Mouse (Mus musculus) testis, adult 2 months (tissue): ENCODE measurements around the gene Gap43. TPM values are rescaled to one million over a fixed set of nuclear protein-coding genes. Genes with fewer than 3 reads are reported as not detected.
"Not testable (repeated sequence)": the region's sequence is repeated elsewhere in the genome, so short reads cannot be mapped to it uniquely, and the experiment has no call there.

Experiments used
- H3K27ac ChIP-seq: fragments of 200-500 bp; 2 replicates; pipeline ENCODE4 v1.5.1; 2012; ENCODE audit warnings: low read depth, low read length; ENCODE audit not compliant: control insufficient read depth, insufficient read depth
- H3K27me3 ChIP-seq: fragments of 200-500 bp; 2 replicates; pipeline ENCODE4 v1.6.1; 2012; ENCODE audit warnings: mild to moderate bottlenecking, low read length, moderate library complexity; ENCODE audit not compliant: control insufficient read depth, insufficient read depth
- H3K36me3 ChIP-seq: fragments of 200-500 bp; 2 replicates; pipeline ENCODE4 v1.6.1; 2012; ENCODE audit warnings: mild to moderate bottlenecking, low read length; ENCODE audit not compliant: control insufficient read depth, insufficient read depth
- H3K4me1 ChIP-seq: fragments of 200-500 bp; 2 replicates; pipeline ENCODE4 v1.6.1; 2012; ENCODE audit warnings: low read length; ENCODE audit not compliant: control insufficient read depth, insufficient read depth
- H3K4me3 ChIP-seq: fragments of 200-500 bp; 2 replicates; pipeline ENCODE4 v1.5.1; 2012; ENCODE audit warnings: low read depth, mild to moderate bottlenecking, low read length, moderate library complexity, mixed read lengths; ENCODE audit not compliant: control insufficient read depth
- CTCF ChIP-seq: fragments of 200-500 bp; IDR thresholded peaks from 2 replicates; pipeline ENCODE4 v1.5.1; 2012; ENCODE audit warnings: low read depth, mild to moderate bottlenecking, inconsistent platforms, low read length, moderate library complexity; ENCODE audit not compliant: control insufficient read depth, insufficient read depth, insufficient replicate concordance
- POLR2A ChIP-seq: fragments of 200-500 bp; IDR thresholded peaks from 2 replicates; pipeline ENCODE4 v1.6.1; 2012; ENCODE audit warnings: low read depth, mild to moderate bottlenecking, inconsistent platforms, low read length, moderate library complexity; ENCODE audit not compliant: control insufficient read depth
- polyA plus RNA-seq: library from polyadenylated mRNA; depleted of rRNA; stranded (reverse); fragments of >200 nt; gene quantifications from 2 replicates; pipeline ENCODE4 v1.2.3, GENCODE M21; 2012

Gap43 gene
- polyA plus RNA-seq, 1 experiment, result 0.35 TPM

- TF ChIP-seq POLR2A (no peak), CTCF (no peak)
- no peak overlapping the region for H3K4me3 ChIP-seq
- H3K36me3 ChIP-seq, result no peaks in the 10 kb centered on the region
- H3K27me3 ChIP-seq, result no peaks in the 10 kb centered on the region
- H3K4me1 ChIP-seq, result no peaks in the 10 kb centered on the region
- no peak overlapping the region for H3K27ac ChIP-seq
Observed at GRCm38 (mm10) chr16:42350076-42350475, 9.6 kb upstream of the Gap43 start.

GRCm38 (mm10) chr16:42340865-42341264, 414 bp upstream of the Gap43 start:
- H3K27me3 ChIP-seq, H3K4me3 ChIP-seq, H3K36me3 ChIP-seq, H3K27ac ChIP-seq, H3K4me1 ChIP-seq: not testable (repeated sequence)

- H3K27ac ChIP-seq, result no peak overlapping the region
- no peaks in the 10 kb centered on the region; the same call in 1 of the 2 replicates for H3K4me1 ChIP-seq
- H3K27me3 ChIP-seq, result no peaks in the 10 kb centered on the region
Observed at GRCm38 (mm10) chr16:42339512-42339911, 939 bp downstream of the Gap43 start.

GRCm38 (mm10) chr16:42338987-42339386, 1.5 kb downstream of the Gap43 start:
- Histone ChIP-seq H3K4me1 (no peaks in the 10 kb centered on the region; the same call in 1 of the 2 replicates), H3K4me3 (no peak overlapping the region), H3K36me3 (no peaks in the 10 kb centered on the region), H3K27me3 (no peaks in the 10 kb centered on the region), H3K27ac (no peak overlapping the region)
- TF ChIP-seq POLR2A, result no peak
- no peak for TF ChIP-seq CTCF

More at GRCm38 (mm10) chr16:42339512-42339911, 939 bp downstream of the Gap43 start:
- Histone ChIP-seq H3K36me3 (no peaks in the 10 kb centered on the region), H3K4me3 (no peak overlapping the region)
- TF ChIP-seq CTCF (no peak), POLR2A (no peak)

- no peak overlapping the region for H3K4me3 ChIP-seq
- H3K36me3 ChIP-seq, result no peaks in the 10 kb centered on the region
- H3K4me1 ChIP-seq, result no peaks in the 10 kb centered on the region; the same call in 1 of the 2 replicates
- TF ChIP-seq CTCF (no peak), POLR2A (no peak)
- H3K27ac ChIP-seq, result no peak overlapping the region
- H3K27me3 ChIP-seq, result no peaks in the 10 kb centered on the region
Observed at GRCm38 (mm10) chr16:42338342-42338741, 2.1 kb downstream of the Gap43 start.

GRCm38 (mm10) chr16:42337663-42338062, 2.8 kb downstream of the Gap43 start:
- Histone ChIP-seq H3K4me3 (no peak overlapping the region), H3K27ac (no peak overlapping the region), H3K36me3 (no peaks in the 10 kb centered on the region), H3K4me1 (no peaks in the 10 kb centered on the region; the same call in 1 of the 2 replicates), H3K27me3 (no peaks in the 10 kb centered on the region)
- no peak for TF ChIP-seq POLR2A
- TF ChIP-seq CTCF, result no peak

GRCm38 (mm10) chr16:42336610-42337009, 3.8 kb downstream of the Gap43 start:
- Histone ChIP-seq H3K4me3 (no peak overlapping the region), H3K27ac (no peak overlapping the region), H3K36me3 (no peaks in the 10 kb centered on the region), H3K4me1 (no peaks in the 10 kb centered on the region; the same call in 1 of the 2 replicates), H3K27me3 (no peaks in the 10 kb centered on the region)
- no peak for TF ChIP-seq CTCF
- no peak for TF ChIP-seq POLR2A

GRCm38 (mm10) chr16:42332321-42332720, 8.1 kb downstream of the Gap43 start:
- TF ChIP-seq CTCF (no peak), POLR2A (no peak)
- H3K27ac ChIP-seq, result no peak overlapping the region
- no peaks in the 10 kb centered on the region for H3K4me1 ChIP-seq
- no peak overlapping the region for H3K4me3 ChIP-seq
- H3K36me3 ChIP-seq, result no peaks in the 10 kb centered on the region
- no peaks in the 10 kb centered on the region for H3K27me3 ChIP-seq
